21 mouse cellular contexts compared by ENCODE assay signal in genomic region chr14:122834753-122835152, GRCm38 (mm10).
"Had no signal": no experiment of that assay in that cellular context is flagged by ENCODE, and none has a peak within 500 bp of the region (broad histone marks: within the 10 kb centered on the region; RNA-seq: fewer than 3 reads in every experiment).

No protein-coding gene starts in this region.

- H3K4me1 ChIP-seq: limb, embryonic 15.5 days; lung, embryonic 15.5 days; stomach, embryonic 15.5 days had no signal

- H3K9me3 ChIP-seq: limb, embryonic 12.5 days; limb, embryonic 15.5 days; lung, embryonic 15.5 days; midbrain, embryonic 13.5 days; neural tube, embryonic 13.5 days; stomach, embryonic 15.5 days had no signal

- H3K27me3 ChIP-seq: limb, embryonic 12.5 days; limb, embryonic 15.5 days; lung, embryonic 15.5 days; midbrain, embryonic 13.5 days; neural tube, embryonic 13.5 days; stomach, embryonic 15.5 days had no signal

- H3K4me2 ChIP-seq: limb, embryonic 12.5 days; limb, embryonic 15.5 days; liver, embryonic 11.5 days; lung, embryonic 15.5 days; midbrain, embryonic 13.5 days; neural tube, embryonic 13.5 days; stomach, embryonic 15.5 days had no signal

- H3K4me3 ChIP-seq: left cerebral cortex, adult 2 months; limb, embryonic 12.5 days; limb, embryonic 15.5 days; lung, embryonic 15.5 days; midbrain, embryonic 13.5 days; neural tube, embryonic 13.5 days; stomach, embryonic 15.5 days had no signal

- H3K9ac ChIP-seq: limb, embryonic 12.5 days; limb, embryonic 15.5 days; liver, embryonic 14.5 days; lung, embryonic 15.5 days; midbrain, embryonic 13.5 days; neural tube, embryonic 13.5 days; stomach, embryonic 15.5 days had no signal

- H3K27ac ChIP-seq: left cerebral cortex, adult 2 months; limb, embryonic 12.5 days; limb, embryonic 15.5 days; liver, embryonic 14.5 days; lung, embryonic 15.5 days; midbrain, embryonic 13.5 days; neural tube, embryonic 13.5 days; stomach, embryonic 15.5 days had no signal

- DNase-seq: kidney, adult 2 months; kidney, postnatal 25 days; layer of hippocampus, postnatal 36 days; left cerebral cortex, postnatal 4 days; lung, adult 18-20 months; lung, postnatal 10 days; lung, postnatal 4 days; retina, postnatal 1 day; right cerebral cortex, postnatal 25 days; spleen, adult 18-20 months; thymus, postnatal 25 days had no signal

- ATAC-seq: intestine, postnatal 0 days; midbrain, embryonic 13.5 days had no signal

- H3K36me3 ChIP-seq: limb, embryonic 12.5 days; limb, embryonic 15.5 days; lung, embryonic 15.5 days; midbrain, embryonic 13.5 days; neural tube, embryonic 13.5 days; stomach, embryonic 15.5 days had no signal
